Mouse (Mus musculus): ENCODE data around the gene Vrk2.

Vrk2 gene

DNA sequence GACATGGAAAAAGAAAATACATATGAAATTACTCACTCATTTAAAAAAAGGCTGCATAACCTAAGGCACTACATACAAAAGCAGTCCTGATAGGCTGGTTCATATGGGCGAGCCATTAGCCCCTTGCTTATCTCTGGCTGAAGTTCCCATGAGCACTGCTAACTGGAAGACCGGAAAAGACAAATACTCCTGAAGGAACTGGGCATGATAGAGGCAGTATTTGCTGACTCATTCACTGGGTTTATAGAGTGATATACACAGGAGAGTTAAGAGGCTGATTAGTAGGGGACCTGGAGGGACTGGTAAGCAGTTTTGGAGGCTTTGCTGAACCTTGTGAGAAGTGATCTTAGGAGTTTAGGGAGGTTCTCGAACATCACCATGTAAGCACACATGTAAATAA is 42.2 kb downstream of the Vrk2 start:
- no peak for DNase-seq (ENCODE audit: low spot score)

DNA sequence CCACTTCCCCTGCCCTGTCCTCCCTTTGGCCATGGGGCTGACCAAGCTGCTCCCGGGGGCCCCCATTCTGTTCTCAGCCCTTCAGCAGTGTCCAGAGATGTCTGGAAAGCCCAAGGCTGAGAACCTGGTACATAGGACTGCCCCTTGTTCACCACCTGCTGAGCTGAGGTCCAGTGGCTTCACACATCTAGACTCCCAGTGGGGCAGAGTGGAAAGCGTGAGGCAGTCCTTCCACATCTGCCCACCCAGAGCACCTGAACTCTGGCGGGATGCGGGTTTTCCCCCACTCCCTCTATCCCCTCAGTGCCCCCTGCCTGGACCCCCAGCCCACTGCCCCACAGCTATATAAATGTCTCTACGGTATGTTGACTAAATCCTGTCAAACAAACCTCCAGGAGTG is 56.0 kb downstream of the Vrk2 start:
- DNase-seq (ENCODE audit: low spot score) = no peak

DNA sequence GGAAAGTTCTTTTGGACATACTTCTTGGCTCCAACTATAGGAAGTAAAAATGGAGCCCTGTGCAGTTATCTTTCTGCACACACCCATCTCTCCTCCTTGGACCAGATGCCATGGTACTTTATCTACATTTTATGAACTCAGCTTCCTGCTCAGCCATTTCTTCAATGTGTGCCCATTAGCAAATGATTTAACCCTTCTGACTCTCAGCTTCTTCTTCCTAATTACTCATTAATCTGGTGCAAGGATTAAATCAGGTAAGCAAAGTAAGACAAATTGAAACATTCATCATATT is 60.0 kb downstream of the Vrk2 start:
- DNase-seq (ENCODE audit: low spot score) = no peak

DNA sequence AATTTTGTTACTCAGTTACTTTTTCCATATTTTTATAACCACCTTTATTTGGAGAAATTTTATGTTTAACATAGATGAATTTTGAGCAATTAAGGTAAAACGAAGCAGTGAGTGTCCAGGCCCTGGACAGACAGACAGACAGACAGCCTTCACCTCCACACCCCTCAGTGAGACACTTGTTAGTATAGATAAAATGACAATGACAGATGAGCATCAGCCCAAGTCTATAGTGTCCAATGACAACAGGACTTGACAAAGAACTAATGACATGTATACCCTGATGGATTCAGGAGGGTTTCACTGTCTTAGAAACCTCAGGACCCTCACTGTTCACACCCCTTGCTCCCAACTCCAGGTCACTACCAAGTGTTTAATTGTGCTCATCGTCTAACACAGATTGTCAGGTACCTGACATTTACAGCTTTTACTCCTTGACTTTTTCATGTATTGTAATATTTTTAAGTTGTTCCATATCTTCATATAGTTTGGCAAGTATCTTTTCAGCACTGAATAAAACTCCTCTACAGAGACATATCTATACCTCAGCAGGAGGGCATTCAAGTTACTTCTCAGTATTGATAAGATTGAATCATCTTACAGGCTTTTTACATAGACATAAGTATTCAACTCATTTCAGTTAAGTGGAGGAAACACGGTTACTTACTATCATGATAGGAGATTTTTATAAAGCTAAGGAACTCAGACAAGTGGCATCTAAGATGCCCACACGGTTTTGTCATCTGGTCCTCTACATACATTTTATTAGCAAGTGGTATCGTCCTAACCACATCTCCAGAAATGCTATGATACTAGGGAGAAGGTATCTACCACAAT is 60.6 kb downstream of the Vrk2 start:
- DNase-seq (ENCODE audit: low spot score) = no peak

DNA sequence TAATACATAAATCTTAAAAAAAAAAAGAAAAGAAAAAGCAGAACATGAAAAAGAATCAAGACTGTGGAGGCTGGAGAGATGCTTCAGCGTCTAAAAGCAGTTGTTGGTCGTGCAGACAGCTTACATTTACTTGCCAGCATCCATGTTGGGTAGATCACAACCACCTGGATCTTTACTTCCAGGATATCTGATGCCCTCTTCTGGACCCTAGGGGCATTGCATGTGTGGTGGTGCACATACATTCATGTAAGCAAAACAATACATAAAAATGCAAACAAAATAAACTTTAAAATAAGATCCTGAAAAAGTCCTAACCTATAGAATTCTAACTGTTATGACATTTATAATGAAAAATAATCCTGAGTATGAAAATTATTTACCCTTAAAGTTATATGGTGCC is 66.9 kb downstream of the Vrk2 start:
- DNase-seq (ENCODE audit: low spot score) = no peak

DNA sequence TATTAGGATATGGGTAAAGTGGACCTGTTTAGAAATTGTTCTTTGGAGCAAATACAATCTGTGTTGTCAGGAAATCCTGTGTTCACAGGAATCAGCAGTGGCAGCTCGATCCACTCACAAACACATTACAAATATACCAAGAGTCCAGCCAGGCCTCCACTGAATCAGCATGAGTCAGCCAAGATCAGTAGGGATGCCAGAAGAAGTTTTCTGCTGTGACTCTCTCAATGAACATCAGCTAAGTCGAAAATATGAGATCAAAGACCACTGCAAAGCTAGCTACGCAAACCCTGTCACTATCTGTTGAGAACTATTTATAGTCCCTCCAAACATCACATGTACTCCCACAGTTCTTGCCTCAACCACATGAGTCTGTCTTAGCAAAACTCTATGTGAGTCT is 74.8 kb downstream of the Vrk2 start:
- DNase-seq (ENCODE audit: low spot score) = no peak

DNA sequence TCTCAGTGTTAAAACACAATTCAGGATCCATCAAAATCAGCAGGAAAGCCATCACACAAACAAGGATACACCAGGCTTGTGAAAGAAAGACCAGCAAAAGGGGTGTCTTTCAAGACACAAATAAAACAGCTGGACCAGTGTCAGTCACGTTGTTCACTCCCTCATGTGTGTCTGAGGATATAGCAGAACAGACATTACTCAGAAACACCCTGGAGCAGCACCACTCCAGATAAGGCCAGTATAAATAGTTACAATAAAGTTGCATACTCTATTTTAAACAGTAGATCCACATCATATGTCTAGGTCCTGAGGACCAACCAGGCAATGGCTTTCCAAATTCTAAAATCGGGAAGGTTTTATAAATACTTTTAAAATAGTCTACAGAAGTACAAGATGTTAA is 77.7 kb downstream of the Vrk2 start:
- DNase-seq (ENCODE audit: low spot score) = no peak

DNA sequence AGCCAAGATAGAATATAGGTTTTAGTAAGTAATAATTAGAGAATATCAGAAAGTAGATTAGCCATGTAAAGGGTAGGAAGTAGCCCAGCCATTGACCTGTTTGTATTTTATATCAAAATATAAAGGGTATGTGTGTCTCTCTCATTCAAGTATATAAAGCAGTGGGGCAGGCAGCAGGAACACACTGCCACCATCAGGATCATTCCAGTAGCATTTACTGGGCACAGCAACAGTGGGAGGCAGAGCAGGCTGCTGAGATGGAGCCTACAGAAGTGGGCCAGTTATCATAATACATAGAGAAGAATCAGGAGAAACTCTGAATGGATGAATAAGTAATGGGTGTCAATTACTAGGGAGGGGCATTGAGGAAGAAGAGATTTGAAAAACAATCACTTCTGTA is 80.1 kb downstream of the Vrk2 start:
- no peak for DNase-seq (ENCODE audit: low spot score)

DNA sequence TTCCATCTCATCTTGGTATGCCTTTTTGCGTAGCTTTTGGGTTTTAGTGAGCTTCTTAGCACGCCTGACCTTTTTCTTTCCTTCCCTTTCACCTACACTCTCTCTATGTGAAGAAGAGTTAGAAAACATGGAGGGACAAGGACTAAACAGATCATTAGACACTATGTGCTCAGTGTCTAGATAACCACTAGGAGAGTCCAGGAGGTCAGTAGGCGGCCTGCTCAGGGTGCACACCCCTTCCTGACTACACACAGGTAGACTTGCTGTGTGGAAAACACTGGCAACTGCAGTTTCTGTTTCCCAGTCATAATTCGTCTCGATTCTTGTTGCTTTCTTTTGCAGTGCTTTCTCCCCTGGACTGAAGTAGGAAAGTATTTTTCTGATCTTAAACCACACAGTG is 97.8 kb downstream of the Vrk2 start:
- no peak for DNase-seq (ENCODE audit: low spot score)

DNA sequence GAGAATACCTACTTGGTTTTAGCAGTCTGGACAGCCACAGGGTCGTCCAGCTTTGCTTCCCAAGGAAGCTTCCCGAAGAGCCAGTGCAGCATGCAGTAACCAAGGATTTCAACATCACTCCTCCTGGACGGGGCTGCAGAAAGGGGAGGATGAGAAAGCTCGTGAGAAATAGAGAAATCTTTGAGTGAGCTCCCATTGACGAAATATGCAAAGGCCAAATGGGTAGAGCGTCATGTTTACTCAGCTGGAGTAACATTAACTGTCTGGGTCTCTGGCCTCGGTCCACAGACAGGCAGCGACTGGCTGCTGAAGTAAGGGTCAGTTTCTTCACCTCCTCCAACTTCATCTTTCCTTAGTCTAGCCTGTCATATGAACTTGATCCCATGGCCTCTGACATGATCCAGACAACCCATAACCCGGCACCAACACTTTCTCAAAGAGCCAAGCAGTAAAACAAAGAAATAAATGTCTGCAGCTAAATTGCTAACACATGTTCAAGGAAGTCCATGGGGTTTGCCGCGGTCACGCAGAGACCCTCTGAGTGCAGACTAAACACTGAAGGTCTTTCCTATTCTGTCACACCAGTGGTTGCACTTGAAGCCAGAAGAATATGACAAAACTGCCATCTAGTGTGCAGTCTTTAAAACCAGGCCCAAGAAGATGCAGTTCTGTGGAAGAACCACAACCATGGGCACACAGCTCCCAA is 103.9 kb downstream of the Vrk2 start:
- peak; percentile 24 for DNase-seq (ENCODE audit: low spot score)

DNA sequence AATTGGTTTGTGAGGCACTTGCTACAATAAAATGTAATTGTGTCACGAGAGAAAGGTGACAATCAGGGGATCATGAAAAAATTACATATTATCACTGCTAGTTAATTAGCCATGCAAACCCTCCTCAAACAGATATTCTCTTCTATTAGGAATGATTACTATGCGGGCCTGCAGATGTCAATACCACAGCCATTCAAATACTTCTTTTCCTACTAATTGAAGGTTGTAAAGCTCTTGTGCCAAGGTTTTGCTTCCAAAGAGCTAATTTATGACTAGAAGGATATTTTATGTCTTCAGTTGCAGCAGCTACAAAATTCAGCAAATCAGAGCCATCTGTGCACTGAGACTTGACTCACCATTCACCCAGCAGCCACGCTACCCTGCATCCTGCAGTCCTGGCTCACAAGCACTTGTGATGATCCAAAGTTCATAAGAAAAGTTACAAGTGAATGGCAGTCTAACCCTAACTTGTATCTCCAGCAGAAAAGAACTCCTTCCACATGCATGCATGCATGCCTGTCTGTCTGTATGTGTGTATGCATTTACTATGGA is 112.0 kb downstream of the Vrk2 start:
- DNase-seq (ENCODE audit: low spot score) = peak; percentile 5

DNA sequence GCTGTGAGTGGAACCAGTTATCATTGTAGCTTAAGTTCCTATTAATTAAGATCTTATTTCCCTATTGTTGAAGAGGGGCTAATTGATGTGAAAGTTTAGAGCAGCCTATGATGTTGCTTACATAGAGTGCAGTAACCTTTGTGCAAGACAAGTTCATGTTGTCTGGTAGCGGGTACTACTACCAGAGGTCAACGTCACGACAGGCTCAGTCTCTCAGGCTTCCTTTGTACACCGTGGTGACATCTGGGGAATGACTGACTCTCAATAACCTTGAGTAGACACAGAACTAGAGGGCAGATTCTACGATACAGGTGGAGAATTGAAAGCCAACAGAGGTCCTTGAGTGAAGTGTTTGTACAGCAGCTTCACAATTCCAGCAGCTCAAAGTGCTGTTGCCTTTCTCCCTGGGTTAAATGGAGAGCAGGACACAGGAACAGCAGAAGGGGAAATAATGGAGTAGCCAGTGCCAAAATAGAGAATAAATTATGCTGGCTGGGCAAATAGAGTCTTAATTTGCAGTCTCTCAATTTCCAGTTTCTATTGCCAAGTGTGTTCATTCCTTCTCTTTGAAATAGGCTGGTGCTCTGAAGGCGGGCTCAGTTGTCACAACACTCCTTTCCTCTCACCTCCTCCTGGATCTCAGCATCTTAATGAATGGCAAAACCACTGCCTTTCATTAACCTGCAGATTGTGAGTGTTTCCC is 116.6 kb downstream of the Vrk2 start:
- no peak for DNase-seq (ENCODE audit: low spot score)

DNA sequence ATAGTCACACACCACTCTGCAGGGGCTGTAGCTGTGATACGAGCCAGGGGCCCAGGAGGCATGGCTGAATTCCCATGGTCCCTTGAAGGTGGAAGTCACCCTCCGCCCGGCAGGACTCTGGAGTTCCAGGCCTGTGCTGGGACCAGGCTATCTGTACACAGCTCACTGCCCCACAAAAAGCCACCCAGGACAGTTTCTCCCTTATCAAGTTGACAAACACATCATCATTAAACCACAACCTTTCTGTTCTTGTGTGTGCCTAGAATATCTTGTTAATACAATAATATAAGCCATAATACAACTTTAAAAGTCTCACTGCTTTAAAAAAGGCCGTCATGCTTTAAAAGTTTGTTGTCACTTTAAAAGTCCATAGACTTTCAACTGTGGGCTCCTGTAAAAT is 139.7 kb downstream of the Vrk2 start:
- DNase-seq (ENCODE audit: low spot score) = no peak

DNA sequence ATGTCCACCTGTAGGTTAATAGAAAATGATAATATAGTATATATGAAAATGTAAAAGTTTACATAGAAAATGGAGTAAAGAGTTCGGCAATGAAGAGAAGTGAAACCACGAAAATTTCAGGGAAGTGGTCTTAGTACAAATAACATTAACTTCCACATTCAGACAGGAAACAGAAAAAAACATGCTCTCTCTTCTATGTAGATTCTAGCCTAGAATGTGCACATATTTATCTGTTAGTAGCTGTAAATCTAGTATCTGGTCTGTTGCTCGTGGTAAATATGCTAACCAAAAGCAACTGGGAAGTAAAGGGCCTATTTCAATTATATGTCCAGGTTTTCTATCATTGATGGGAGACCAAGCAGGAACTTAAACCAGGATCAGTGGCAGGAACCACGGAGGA is 141.1 kb downstream of the Vrk2 start:
- DNase-seq (ENCODE audit: low spot score) = no peak

DNA sequence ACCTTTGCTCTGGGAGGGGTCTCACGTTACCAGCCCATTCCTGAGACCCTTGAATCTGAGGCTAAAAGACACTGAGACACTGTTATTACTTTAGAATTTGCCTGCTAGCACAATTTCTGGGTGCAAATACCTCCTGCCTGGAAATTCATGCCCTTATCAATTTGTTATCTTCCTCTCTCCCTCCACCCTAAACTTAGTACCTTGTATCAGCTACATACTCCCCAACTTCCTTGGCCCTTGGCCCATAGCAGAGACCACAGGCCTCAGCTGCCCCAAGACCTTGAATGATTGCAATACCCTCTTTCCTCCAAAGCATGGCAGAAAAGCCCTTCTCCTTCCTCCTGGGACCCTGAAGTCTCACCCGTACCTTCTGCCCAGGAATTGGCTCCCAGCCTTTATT is 142.6 kb downstream of the Vrk2 start:
- no peak for DNase-seq (ENCODE audit: low spot score)

DNA sequence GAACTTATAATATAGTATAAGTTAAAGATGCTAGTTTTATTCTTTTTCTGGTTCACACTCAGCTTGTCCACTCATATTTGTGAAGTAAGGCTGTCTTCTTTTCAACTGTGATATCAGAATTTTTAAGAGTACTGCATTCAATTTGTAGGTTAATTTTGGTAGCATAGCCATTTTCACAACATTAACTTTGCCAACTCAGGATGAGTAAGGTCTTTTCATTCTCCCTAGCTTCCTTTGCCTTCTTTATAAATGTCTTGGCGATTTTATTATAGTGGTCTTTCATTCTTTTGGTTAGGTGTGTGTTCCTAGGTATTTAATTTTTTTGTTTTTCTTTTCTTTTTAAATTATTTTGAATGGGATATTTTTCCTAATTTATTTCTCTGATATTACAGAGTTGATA is 143.2 kb downstream of the Vrk2 start:
- DNase-seq (ENCODE audit: low spot score) = no peak

DNA sequence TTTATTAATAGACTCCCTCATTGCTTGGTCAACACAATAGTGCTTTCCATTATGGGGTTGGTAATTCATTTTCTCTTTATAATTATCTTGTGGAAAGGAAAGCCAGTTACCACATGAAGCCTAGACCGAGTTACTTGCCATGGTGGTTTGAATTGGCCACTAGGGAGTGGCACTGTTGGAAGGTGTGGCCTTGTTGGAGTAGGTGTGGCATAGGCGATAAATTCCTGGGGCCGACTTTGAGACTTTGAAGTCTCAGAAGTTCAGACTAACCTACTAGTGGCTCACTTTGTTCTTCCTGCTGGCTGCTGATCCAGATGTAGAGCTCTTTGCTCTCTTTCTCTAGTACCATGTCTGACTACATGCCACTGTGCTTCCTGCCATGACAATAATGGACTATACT is 144.0 kb downstream of the Vrk2 start:
- no peak for DNase-seq (ENCODE audit: low spot score)

DNA sequence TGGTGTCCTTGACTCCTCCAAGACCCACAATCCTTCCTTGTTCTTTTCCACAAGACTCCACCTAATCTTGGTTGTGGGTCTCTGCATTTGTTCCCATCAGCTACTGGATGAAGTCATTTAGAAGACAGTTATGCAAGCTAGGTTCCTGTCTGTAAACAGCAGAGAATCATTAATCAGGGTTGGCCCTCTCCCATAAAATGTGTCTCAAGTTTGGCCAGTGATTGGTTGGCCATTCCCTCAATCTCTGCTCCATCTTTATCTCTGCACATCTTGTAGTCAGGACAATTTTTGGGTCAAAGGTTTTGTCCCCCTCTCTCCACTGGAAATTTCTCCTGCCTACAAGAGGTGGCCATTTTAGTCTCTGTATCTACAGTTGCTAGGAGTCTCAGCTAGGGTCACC is 149.4 kb downstream of the Vrk2 start:
- DNase-seq (ENCODE audit: low spot score) = no peak

DNA sequence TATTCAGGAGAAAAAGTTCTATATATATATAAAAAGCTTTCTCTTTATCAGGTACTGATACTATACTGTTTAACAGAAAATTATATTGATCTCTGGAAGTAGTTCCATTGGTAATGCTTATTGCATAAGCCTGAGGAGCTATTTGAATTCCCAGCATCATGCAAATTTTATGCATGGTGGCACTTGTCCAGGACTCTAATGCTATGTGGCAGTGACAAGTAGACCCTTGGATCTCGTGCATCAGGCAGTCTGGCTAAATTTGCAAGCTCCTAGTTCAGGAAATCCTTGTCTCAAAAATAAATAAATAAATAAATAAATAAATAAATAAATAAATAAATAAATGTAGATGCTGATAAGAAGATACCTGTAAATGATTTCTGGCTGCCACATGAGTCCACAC is 152.7 kb downstream of the Vrk2 start:
- DNase-seq (ENCODE audit: low spot score) = no peak

DNA sequence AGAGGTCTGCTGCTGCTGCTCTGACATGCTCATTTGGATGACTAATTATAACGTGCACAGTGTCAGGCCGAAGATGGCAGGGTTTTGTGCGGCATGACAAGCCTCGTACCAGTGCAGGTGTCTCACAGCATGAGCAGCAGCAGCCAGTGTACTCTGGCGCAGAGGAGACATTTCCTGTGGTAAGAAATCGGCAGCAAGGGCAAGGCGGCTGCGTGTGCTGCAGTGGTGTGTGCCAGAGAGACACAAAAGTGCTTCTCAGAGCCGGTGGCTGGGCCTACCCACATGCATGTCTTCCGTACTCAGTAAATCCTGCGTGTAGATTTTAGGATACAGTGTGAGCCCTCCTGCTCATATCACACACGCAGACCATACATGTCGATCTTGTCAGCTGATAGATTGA is 156.0 kb downstream of the Vrk2 start:
- DNase-seq (ENCODE audit: low spot score) = peak; percentile 8

DNA sequence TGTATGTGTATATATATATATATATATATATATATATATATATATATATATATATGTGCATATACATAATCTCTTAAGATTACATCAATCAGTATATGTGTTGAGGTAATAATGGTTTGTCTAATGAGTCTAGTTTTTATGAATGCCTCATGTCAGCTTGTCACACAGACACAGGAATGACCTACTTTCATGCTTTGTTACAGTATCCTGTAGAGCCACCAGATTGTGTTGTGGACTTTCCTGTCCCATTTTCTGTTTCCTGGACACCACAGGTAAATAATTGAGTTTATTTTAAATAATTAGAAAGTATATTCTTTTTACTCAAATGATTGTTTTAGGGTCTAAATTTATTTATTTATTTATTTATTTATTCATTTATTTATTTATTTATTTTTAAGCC is 159.6 kb downstream of the Vrk2 start:
- DNase-seq (ENCODE audit: low spot score) = no peak

DNA sequence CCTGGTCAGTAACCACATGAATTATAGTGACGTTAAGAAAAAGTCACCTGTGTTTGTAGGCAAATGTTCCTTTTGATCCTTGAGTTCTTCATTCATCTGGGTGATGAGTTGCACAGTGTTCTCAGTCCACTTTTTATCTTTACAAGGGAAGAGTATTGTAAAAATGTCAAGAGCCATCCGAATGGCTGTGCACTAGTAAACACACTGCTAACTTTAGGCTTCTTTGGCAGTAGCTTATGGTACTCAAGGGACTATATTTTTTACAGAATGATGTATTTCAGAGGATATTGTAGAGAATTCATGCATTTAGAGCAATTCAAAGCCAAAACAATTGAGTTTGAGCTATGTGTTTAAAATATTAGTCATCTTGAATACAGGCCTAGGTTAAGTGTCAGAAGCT is 172.3 kb downstream of the Vrk2 start:
- DNase-seq (ENCODE audit: low spot score) = no peak
